Mouse (Mus musculus): ENCODE measurements at regions not wholly inside any gene's neighbourhood (a gene's known extent, or its start where the extent isn't known, plus 50 kb on each side); places are given as distances from the start of the nearest gene placed in this dataset.

DNA sequence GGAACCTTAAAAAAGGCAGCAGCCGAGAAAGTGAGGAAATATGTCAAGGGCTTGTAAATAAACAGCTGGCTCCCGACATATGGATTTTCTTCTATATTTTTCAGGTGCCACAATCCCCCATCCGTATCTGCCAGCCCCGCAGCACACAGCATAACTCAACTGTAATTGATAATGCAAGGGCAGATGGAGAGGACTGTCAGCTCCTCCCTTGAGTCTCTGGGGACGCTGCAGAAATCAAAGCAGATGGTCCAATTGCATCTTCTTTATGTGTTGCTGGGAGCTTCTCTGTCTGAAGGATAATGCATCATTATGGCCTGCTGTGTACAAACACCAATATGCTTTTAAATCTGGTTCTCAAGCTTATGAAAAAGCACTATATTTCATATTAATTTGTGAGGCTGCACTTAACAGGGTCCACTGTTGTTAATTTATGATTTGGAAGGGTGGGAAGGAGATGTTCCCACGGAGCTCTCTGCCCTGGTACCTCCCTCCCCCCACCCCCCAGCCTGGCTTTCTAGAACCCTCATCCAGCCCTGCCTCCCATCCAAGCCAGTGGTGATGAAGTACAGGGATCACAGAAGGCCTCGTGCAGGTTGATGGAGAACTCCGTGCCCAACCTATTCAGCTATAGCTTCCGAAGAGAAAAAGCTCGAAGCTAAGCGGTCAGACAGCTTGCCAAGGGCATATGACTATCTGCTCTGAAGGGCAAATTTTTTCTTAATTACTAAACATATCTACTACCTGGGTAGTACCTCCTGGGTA is 603.7 kb downstream of the Tox3 start:
- Histone ChIP-seq H3K4me2 (ENCODE audit: low read depth) (no peak overlapping the region), H3K27ac (ENCODE audit: low read depth, low read length) (no peak overlapping the region), H3K9ac (no peak overlapping the region), H3K9me3 (ENCODE audit: low read length) (no peaks in the 10 kb centered on the region), H3K36me3 (ENCODE audit: insufficient read depth) (no peaks in the 10 kb centered on the region), H3K4me1 (ENCODE audit: insufficient read depth) (no peaks in the 10 kb centered on the region), H3K27me3 (ENCODE audit: insufficient read depth, low read length) (no peaks in the 10 kb centered on the region), H3K4me3 (ENCODE audit: low read depth, low read length) (no peak overlapping the region)
- WGBS: 61% methylated on average over 11 of the region's 11 CpGs
- DNase-seq: peak; percentile 40
- ATAC-seq: peak; percentile 58; the same call in 1 of the 2 replicates
- TF ChIP-seq CTCF (IDR thresholded peaks at IDR 0.05; ENCODE audit: low read depth): no peak

DNA sequence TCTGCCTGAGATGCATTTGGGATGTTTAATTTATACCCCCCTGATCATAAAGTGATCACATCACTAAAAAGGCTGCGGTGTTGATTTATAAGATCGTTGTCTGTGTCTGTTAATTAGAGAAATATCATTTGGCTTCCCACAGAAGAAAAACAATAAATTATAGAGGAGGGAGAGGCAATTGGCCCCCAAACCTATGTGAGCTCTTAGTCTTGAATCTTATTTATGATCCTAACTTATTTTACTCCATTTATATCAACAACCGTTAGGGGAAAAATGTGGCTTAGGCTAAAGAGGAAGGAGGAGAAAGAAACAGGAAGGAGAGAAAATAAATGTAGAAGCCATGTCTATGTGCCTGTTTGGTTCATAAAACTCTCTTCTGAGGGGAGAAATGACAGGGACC is 609.5 kb downstream of the Tox3 start:
- ATAC-seq (no peak), DNase-seq (no peak)
- peaks cover 6% of the 10 kb centered on the region for H3K27me3 ChIP-seq (ENCODE audit: insufficient read depth, low read length)
- no peaks in the 10 kb centered on the region for H3K36me3 ChIP-seq (ENCODE audit: insufficient read depth)
- no peak for TF ChIP-seq CTCF (IDR thresholded peaks at IDR 0.05; ENCODE audit: low read depth)
- H3K9ac ChIP-seq: no peak overlapping the region
- H3K4me2 ChIP-seq (ENCODE audit: low read depth): no peak overlapping the region
- no peaks in the 10 kb centered on the region for H3K9me3 ChIP-seq (ENCODE audit: low read length)
- no peaks in the 10 kb centered on the region for H3K4me1 ChIP-seq (ENCODE audit: insufficient read depth)
- 88% methylated on average over 3 of the region's 3 CpGs for WGBS
- no peak overlapping the region for H3K4me3 ChIP-seq (ENCODE audit: low read depth, low read length)
- H3K27ac ChIP-seq (ENCODE audit: low read depth, low read length): no peak overlapping the region

DNA sequence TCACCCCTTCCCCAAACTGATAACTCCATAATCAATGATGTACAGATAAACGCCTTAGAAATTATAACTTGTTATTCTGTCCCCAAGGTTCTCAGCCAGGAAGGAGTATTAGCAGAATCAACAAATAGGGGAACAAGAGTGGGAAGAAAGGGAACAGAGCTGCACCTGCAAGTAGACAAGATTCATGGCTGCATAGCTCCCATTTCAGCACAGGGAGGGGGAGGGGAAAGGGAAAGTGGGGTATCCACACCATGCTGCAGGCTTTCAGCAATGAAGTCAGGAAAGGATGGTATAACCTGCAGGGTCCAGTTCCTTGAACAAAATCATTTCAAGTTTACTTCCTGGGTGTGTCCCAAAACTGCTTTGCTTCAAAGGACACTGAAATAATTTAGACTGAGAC is 610.5 kb downstream of the Tox3 start:
- Histone ChIP-seq H3K9ac (no peak overlapping the region), H3K4me3 (ENCODE audit: low read depth, low read length) (no peak overlapping the region), H3K27me3 (ENCODE audit: insufficient read depth, low read length) (peaks cover 6% of the 10 kb centered on the region), H3K27ac (ENCODE audit: low read depth, low read length) (no peak overlapping the region), H3K4me2 (ENCODE audit: low read depth) (no peak overlapping the region), H3K9me3 (ENCODE audit: low read length) (no peaks in the 10 kb centered on the region), H3K36me3 (ENCODE audit: insufficient read depth) (no peaks in the 10 kb centered on the region), H3K4me1 (ENCODE audit: insufficient read depth) (no peaks in the 10 kb centered on the region)
- no peak for ATAC-seq
- no peak for DNase-seq
- WGBS: 86% methylated on average over 1 of the region's 1 CpGs
- no peak for TF ChIP-seq CTCF (IDR thresholded peaks at IDR 0.05; ENCODE audit: low read depth)

DNA sequence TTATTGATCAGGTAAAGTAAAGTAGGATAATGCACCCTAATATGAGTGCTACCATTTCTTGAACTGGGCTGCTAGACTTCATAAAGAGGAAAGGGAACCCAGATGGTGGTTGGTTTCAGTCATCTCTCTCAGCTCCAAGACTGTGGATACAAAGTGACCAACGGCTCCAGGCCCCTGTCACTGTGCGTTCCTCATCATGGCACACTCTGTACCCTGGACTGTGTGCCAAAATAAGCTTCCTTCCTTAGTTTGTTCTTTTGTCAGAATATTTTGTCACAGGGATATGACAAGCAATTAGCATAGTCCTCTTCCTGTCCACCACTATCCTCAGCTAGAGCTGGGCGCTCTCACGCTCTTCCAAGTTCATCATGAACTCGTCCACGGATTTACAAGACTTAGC is 620.9 kb downstream of the Tox3 start:
- Histone ChIP-seq H3K9ac (no peak overlapping the region), H3K27me3 (ENCODE audit: insufficient read depth, low read length) (no peaks in the 10 kb centered on the region; the same call in 1 of the 2 replicates), H3K27ac (ENCODE audit: low read depth, low read length) (no peak overlapping the region), H3K4me3 (ENCODE audit: low read depth, low read length) (no peak overlapping the region), H3K9me3 (ENCODE audit: low read length) (no peaks in the 10 kb centered on the region), H3K4me1 (ENCODE audit: insufficient read depth) (no peaks in the 10 kb centered on the region), H3K36me3 (ENCODE audit: insufficient read depth) (no peaks in the 10 kb centered on the region), H3K4me2 (ENCODE audit: low read depth) (no peak overlapping the region)
- no peak for ATAC-seq
- no peak for TF ChIP-seq CTCF (IDR thresholded peaks at IDR 0.05; ENCODE audit: low read depth)
- WGBS: 89% methylated on average over 6 of the region's 6 CpGs
- no peak for DNase-seq

DNA sequence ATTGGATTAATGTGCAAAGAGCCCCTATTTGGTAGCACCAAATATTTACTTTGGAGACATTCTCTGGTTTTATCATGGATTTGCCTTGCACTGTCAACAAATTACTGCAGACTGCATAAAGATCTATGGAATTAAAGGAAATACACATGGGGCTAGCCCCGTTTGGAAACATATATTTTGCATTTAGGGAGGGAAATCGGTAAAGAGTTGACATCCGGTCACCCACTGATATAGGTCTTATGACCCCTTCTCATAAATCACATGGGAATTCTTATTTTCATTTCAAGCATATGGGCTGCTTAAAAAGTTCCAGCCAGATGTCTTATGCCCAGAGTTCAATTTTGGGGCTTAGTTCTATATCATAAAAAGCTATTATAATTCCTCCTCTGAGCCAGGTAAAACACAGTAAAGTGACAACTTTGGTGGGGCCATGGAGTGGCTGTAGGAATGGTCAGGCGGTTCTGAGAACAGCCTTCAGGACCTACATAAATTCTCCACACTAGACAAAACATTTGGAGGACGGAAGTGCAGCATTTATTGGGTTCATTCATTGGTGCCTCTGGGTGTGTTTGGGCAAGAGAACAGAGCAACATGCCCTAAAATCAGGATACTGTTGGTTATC is 626.3 kb downstream of the Tox3 start:
- H3K4me1 ChIP-seq (ENCODE audit: insufficient read depth): no peaks in the 10 kb centered on the region
- H3K27ac ChIP-seq (ENCODE audit: low read depth, low read length): no peak overlapping the region
- DNase-seq (no peak), ATAC-seq (no peak)
- H3K4me3 ChIP-seq (ENCODE audit: low read depth, low read length): no peak overlapping the region
- no peaks in the 10 kb centered on the region for H3K36me3 ChIP-seq (ENCODE audit: insufficient read depth)
- WGBS: 95% methylated on average over 5 of the region's 5 CpGs
- no peaks in the 10 kb centered on the region for H3K9me3 ChIP-seq (ENCODE audit: low read length)
- no peak for TF ChIP-seq CTCF (IDR thresholded peaks at IDR 0.05; ENCODE audit: low read depth)
- no peaks in the 10 kb centered on the region; the same call in 1 of the 2 replicates for H3K27me3 ChIP-seq (ENCODE audit: insufficient read depth, low read length)
- H3K9ac ChIP-seq: no peak overlapping the region
- no peak overlapping the region for H3K4me2 ChIP-seq (ENCODE audit: low read depth)

DNA sequence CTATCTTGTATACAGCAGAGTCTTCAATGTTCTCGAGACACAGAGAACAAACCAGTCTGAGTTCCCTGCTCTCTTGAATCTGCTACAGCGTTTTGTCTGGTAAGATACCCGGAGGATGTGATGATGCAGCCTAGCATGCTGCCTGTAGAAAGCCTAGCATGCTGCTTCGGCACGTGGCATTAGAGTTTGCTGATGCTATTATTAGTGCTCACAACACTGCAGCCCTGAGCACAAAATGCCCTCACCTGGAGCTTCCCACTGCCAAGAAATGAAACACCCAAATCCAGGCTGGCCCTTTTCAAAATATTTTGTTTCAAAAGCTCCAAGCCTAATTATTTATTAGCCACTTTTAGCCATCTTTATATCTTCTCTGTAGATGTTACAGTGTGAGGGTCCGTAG is 634.3 kb downstream of the Tox3 start:
- H3K36me3 ChIP-seq (ENCODE audit: insufficient read depth): no peaks in the 10 kb centered on the region
- no peaks in the 10 kb centered on the region for H3K9me3 ChIP-seq (ENCODE audit: low read length)
- no peak overlapping the region for H3K9ac ChIP-seq
- H3K27ac ChIP-seq (ENCODE audit: low read depth, low read length): no peak overlapping the region
- ATAC-seq (no peak), DNase-seq (peak; percentile 8)
- TF ChIP-seq CTCF (IDR thresholded peaks at IDR 0.05; ENCODE audit: low read depth): no peak
- H3K4me2 ChIP-seq (ENCODE audit: low read depth): no peak overlapping the region
- H3K27me3 ChIP-seq (ENCODE audit: insufficient read depth, low read length): no peaks in the 10 kb centered on the region
- H3K4me3 ChIP-seq (ENCODE audit: low read depth, low read length): no peak overlapping the region
- 70% methylated on average over 6 of the region's 6 CpGs for whole genome bisulfite sequencing
- H3K4me1 ChIP-seq (ENCODE audit: insufficient read depth): peaks cover 6% of the 10 kb centered on the region; the same call in 1 of the 2 replicates

DNA sequence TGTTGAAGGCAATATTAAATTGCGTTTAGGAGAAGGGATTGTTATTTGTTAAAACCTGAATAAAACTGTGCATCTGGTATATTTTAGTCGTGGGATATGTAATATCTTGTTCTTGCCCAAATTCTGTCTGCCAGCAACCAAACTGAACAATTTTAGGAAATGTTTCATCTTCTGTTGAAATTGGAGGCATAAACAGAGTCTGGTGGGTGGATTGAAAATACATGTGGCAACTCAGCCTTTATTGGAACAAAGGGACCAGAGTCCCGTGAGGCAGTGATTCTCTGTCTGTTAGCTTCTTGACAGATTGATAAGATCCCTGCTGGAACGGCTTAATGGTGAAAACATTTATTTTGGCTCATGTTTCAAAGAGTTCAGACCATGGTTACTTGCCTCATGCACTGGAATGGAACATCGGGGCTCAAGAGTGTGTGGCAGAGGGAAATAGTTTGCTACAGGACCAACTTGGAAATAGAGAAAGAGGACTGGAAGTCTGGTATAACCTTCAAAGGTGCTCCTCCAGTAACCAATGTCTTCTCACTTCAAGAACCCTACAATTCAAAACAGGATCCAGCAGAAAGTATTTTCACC is 640.7 kb downstream of the Tox3 start:
- H3K9ac ChIP-seq: no peak overlapping the region
- ATAC-seq (no peak), DNase-seq (peak; percentile 30)
- no peaks in the 10 kb centered on the region for H3K4me1 ChIP-seq (ENCODE audit: insufficient read depth)
- H3K36me3 ChIP-seq (ENCODE audit: insufficient read depth): no peaks in the 10 kb centered on the region
- no peak overlapping the region for H3K27ac ChIP-seq (ENCODE audit: low read depth, low read length)
- no peaks in the 10 kb centered on the region for H3K27me3 ChIP-seq (ENCODE audit: insufficient read depth, low read length)
- H3K9me3 ChIP-seq (ENCODE audit: low read length): no peaks in the 10 kb centered on the region
- H3K4me2 ChIP-seq (ENCODE audit: low read depth): no peak overlapping the region
- TF ChIP-seq CTCF (IDR thresholded peaks at IDR 0.05; ENCODE audit: low read depth): no peak
- no peak overlapping the region for H3K4me3 ChIP-seq (ENCODE audit: low read depth, low read length)
- WGBS: 51% methylated on average over 5 of the region's 5 CpGs

All from forebrain, postnatal 0 days (tissue).